Mouse (Mus musculus) intestine, embryonic 15.5 days (tissue): ENCODE measurements around the gene Chst13. TPM values are rescaled to one million over a fixed set of nuclear protein-coding genes. Genes with fewer than 3 reads are reported as not detected.

Source experiments
- ATAC-seq: fragments of 200-750 bp; cut with Nextera tagmentation; 2 replicates; pipeline ENCODE4 v1.8.0; 2017; ENCODE audit warnings: moderate TSS enrichment, moderate library complexity
- H3K27ac ChIP-seq: fragments of 300-500 bp; sonication (generic); 2 replicates; pipeline ENCODE4 v1.5.1; 2015; ENCODE audit warnings: mild to moderate bottlenecking, inconsistent platforms
- H3K27me3 ChIP-seq: fragments of 300-500 bp; sonication (generic); replicated peaks from 2 replicates; pipeline ENCODE4 v1.6.1; 2015; ENCODE audit warnings: inconsistent platforms
- H3K36me3 ChIP-seq: fragments of 300-500 bp; sonication (generic); 2 replicates; pipeline ENCODE4 v1.6.1; 2015; ENCODE audit warnings: inconsistent platforms
- H3K4me1 ChIP-seq: fragments of 300-500 bp; sonication (generic); replicated peaks from 2 replicates; pipeline ENCODE4 v1.6.1; 2015; ENCODE audit warnings: inconsistent platforms
- H3K4me2 ChIP-seq: fragments of 300-500 bp; sonication (generic); replicated peaks from 2 replicates; pipeline ENCODE4 v1.6.1; 2015; ENCODE audit warnings: mild to moderate bottlenecking, inconsistent platforms
- H3K4me3 ChIP-seq: fragments of 300-500 bp; sonication (generic); replicated peaks from 2 replicates; pipeline ENCODE4 v1.5.1; 2015; ENCODE audit warnings: inconsistent platforms
- H3K9ac ChIP-seq: fragments of 300-500 bp; sonication (generic); 2 replicates; pipeline ENCODE4 v1.6.1; 2015; ENCODE audit warnings: inconsistent platforms
- H3K9me3 ChIP-seq: fragments of 300-500 bp; sonication (generic); 2 replicates; pipeline ENCODE4 v1.6.1; 2016; ENCODE audit warnings: inconsistent platforms
- WGBS: fragments of 180-500 bp; shearing (Covaris S2); methylation state at CpG from one replicate; pipeline ENCODE4 v1.1.7; 2015; 5-methylcytosine and 5-hydroxymethylcytosine counted together
- polyA plus RNA-seq: library from polyadenylated mRNA; unstranded; fragments of >200 nt; fragmentation: Nextera tagmentation; extraction: Ambion mirVana; gene quantifications from 2 replicates; pipeline ENCODE4 v1.2.1, GENCODE M21; 2015

Chst13 gene
- polyA plus RNA-seq, 1 experiment from 2014 or later: 0.58 TPM

- Histone ChIP-seq H3K4me2 (no peak overlapping the region), H3K4me1 (no peaks in the 10 kb centered on the region), H3K9ac (no peak overlapping the region), H3K27me3 (no peaks in the 10 kb centered on the region), H3K9me3 (no peaks in the 10 kb centered on the region), H3K4me3 (no peak overlapping the region), H3K36me3 (no peaks in the 10 kb centered on the region), H3K27ac (no peak overlapping the region)
- 75% methylated on average over 2 of the region's 2 CpGs for WGBS
- ATAC-seq: no peak
These were observed 7.3 kb downstream of the Chst13 start for GRCm38 (mm10) chr6:90317510-90318258.

GRCm38 (mm10) chr6:90315961-90316360, 9.0 kb downstream of the Chst13 start:
- Histone ChIP-seq H3K4me2 (no peak overlapping the region), H3K27ac (no peak overlapping the region), H3K9ac (no peak overlapping the region), H3K9me3 (no peaks in the 10 kb centered on the region), H3K4me1 (no peaks in the 10 kb centered on the region), H3K27me3 (no peaks in the 10 kb centered on the region), H3K36me3 (no peaks in the 10 kb centered on the region), H3K4me3 (no peak overlapping the region)
- ATAC-seq: no peak
- WGBS: 82% methylated on average over 5 of the region's 5 CpGs

- H3K36me3 ChIP-seq: no peaks in the 10 kb centered on the region
- H3K9me3 ChIP-seq: no peaks in the 10 kb centered on the region
- no peak for ATAC-seq
- no peak overlapping the region for H3K27ac ChIP-seq
- H3K4me2 ChIP-seq: no peak overlapping the region
- no peak overlapping the region for H3K4me3 ChIP-seq
- no peaks in the 10 kb centered on the region for H3K27me3 ChIP-seq
- no peaks in the 10 kb centered on the region for H3K4me1 ChIP-seq
- H3K9ac ChIP-seq: no peak overlapping the region
- WGBS: 83% methylated on average over 87 of the region's 87 CpGs
These were observed 15.9 kb downstream of the Chst13 start for GRCm38 (mm10) chr6:90308839-90309778.

GRCm38 (mm10) chr6:90306315-90306975, 18.5 kb downstream of the Chst13 start:
- no peak overlapping the region for H3K9ac ChIP-seq
- H3K27ac ChIP-seq: no peak overlapping the region
- H3K4me1 ChIP-seq: no peaks in the 10 kb centered on the region
- H3K36me3 ChIP-seq: no peaks in the 10 kb centered on the region
- ATAC-seq: no peak
- WGBS: 90% methylated on average over 6 of the region's 6 CpGs
- no peak overlapping the region for H3K4me3 ChIP-seq
- no peaks in the 10 kb centered on the region for H3K9me3 ChIP-seq
- H3K4me2 ChIP-seq: no peak overlapping the region
- no peaks in the 10 kb centered on the region for H3K27me3 ChIP-seq

- no peak for ATAC-seq
- WGBS: 83% methylated on average over 1 of the region's 1 CpGs
- Histone ChIP-seq H3K4me2 (no peak within 1 kb of the TSS), H3K36me3 (no peaks in the 10 kb centered on the region), H3K27ac (no peak within 1 kb of the TSS), H3K9ac (no peak within 1 kb of the TSS), H3K9me3 (no peaks in the 10 kb centered on the region), H3K4me3 (no peak within 1 kb of the TSS), H3K27me3 (no peaks in the 10 kb centered on the region), H3K4me1 (no peaks in the 10 kb centered on the region)
These were observed 24.1 kb downstream of the Chst13 start, which contains the start of gene BC048671 for GRCm38 (mm10) chr6:90300919-90301318. TSS of gene BC048671 (plus strand) at chr6:90301219.

- H3K36me3 ChIP-seq: no peaks in the 10 kb centered on the region
- WGBS: 54% methylated on average over 12 of the region's 12 CpGs
- no peaks in the 10 kb centered on the region for H3K27me3 ChIP-seq
- H3K4me3 ChIP-seq: no peak overlapping the region
- no peak overlapping the region for H3K9ac ChIP-seq
- H3K4me2 ChIP-seq: no peak overlapping the region
- no peak for ATAC-seq
- no peaks in the 10 kb centered on the region for H3K9me3 ChIP-seq
- H3K27ac ChIP-seq: no peak overlapping the region
- H3K4me1 ChIP-seq: no peaks in the 10 kb centered on the region
These were observed 36.7 kb downstream of the Chst13 start for GRCm38 (mm10) chr6:90288265-90288664.

Other genes with a start within 250 kb of the Chst13 start
- not detected in 2 replicates for gene Vmn1r49, start 246.7 kb downstream of the Chst13 start, polyA plus RNA-seq
- not detected in 2 replicates for gene Vmn1r50, start 223.8 kb downstream of the Chst13 start, polyA plus RNA-seq
- gene Vmn1r51, start 202.6 kb downstream of the Chst13 start, polyA plus RNA-seq: not detected in 2 replicates
- not detected in 2 replicates for gene Vmn1r52, start 150.4 kb downstream of the Chst13 start, polyA plus RNA-seq
- not detected in 2 replicates for gene V1ra8, start 122.4 kb downstream of the Chst13 start, polyA plus RNA-seq
- not detected in 2 replicates for gene Vmn1r53, start 100.7 kb downstream of the Chst13 start, polyA plus RNA-seq
- not detected in 2 replicates for gene Vmn1r54, start 78.9 kb downstream of the Chst13 start, polyA plus RNA-seq
- gene BC048671, start 24.0 kb downstream of the Chst13 start, polyA plus RNA-seq: not detected in 2 replicates
- 0.34 TPM in 2 replicates for gene Uroc1, start 8.1 kb upstream of the Chst13 start, polyA plus RNA-seq
- 7.1 and 7.3 TPM in 2 replicates for gene Zxdc, start 44.3 kb upstream of the Chst13 start, polyA plus RNA-seq
- gene Cfap100, start 103.6 kb upstream of the Chst13 start, polyA plus RNA-seq: 0.23 and 0.61 TPM in 2 replicates
- gene Klf15, start 137.4 kb upstream of the Chst13 start, polyA plus RNA-seq: 6.3 and 8.2 TPM in 2 replicates
- gene Aldh1l1, start 161.2 kb upstream of the Chst13 start, polyA plus RNA-seq: 17.5 and 19.8 TPM in 2 replicates